Mouse (Mus musculus) MEL (cell line): ENCODE measurements at regions not wholly inside any gene's neighbourhood (a gene's known extent, or its start where the extent isn't known, plus 50 kb on each side); places are given as distances from the start of the nearest gene placed in this dataset.
A peak's percentile ranks its signal among the peaks of the same experiment; 100 is the strongest.

ENCODE experiments used
- DNase-seq: peaks from one replicate; pipeline ENCODE4 v3.0.0; 2011; ENCODE audit warnings: low read depth, low spot score
- H3K27ac ChIP-seq: 2 replicates; pipeline ENCODE4 v1.5.1; 2012; ENCODE audit warnings: low read depth, mild to moderate bottlenecking, control low read depth, low read length, moderate library complexity; ENCODE audit not compliant: control insufficient read depth
- H3K27me3 ChIP-seq, 2 experiments: fragments of 150-350 bp in 1 of 2; sonication (generic) in 1 of 2; 2 replicates each; pipeline ENCODE4 v1.6.1; 2012; ENCODE audit warnings: low read length in 2 of 2, mild to moderate bottlenecking in 2 of 2, improper control_type of control experiment in 1 of 2, moderate library complexity in 1 of 2; ENCODE audit not compliant: insufficient read depth in 2 of 2, control insufficient read depth in 1 of 2
- H3K36me3 ChIP-seq, 2 experiments: 2 replicates each; pipeline ENCODE4 v1.6.1; 2012 to 2014; ENCODE audit warnings: low read length in 2 of 2, improper control_type of control experiment in 1 of 2, inconsistent platforms in 1 of 2, mild to moderate bottlenecking in 1 of 2; ENCODE audit not compliant: insufficient read depth in 2 of 2, control insufficient read depth in 1 of 2
- H3K4me1 ChIP-seq, 2 experiments: fragments of 150-350 bp in 1 of 2; sonication (generic) in 1 of 2; 2 replicates each; pipeline ENCODE4 v1.6.1; 2012; ENCODE audit warnings: low read length in 2 of 2, improper control_type of control experiment in 1 of 2, mild to moderate bottlenecking in 1 of 2; ENCODE audit not compliant: insufficient read depth in 2 of 2, control insufficient read depth in 1 of 2
- H3K4me3 ChIP-seq, 2 experiments: fragments of 150-350 bp in 1 of 2; sonication (generic) in 1 of 2; 2 replicates each; pipeline ENCODE4 v1.5.1; 2012; ENCODE audit warnings: low read depth in 2 of 2, low read length in 2 of 2, mild to moderate bottlenecking in 2 of 2, moderate library complexity in 2 of 2, control low read depth in 1 of 2, improper control_type of control experiment in 1 of 2; ENCODE audit not compliant: control insufficient read depth in 1 of 2, insufficient read depth in 1 of 2
- H3K79me2 ChIP-seq: 2 replicates; pipeline ENCODE4 v1.6.1; 2012; ENCODE audit warnings: mild to moderate bottlenecking, low read length, moderate library complexity; ENCODE audit not compliant: control insufficient read depth, poor library complexity, insufficient read depth
- H3K9ac ChIP-seq: 2 replicates; pipeline ENCODE4 v1.6.1; 2012; ENCODE audit warnings: low read depth, mild to moderate bottlenecking, control low read depth, low read length, moderate library complexity; ENCODE audit not compliant: control insufficient read depth, poor library complexity, severe bottlenecking
- H3K9me3 ChIP-seq: fragments of 150-350 bp; sonication (generic); replicated peaks from 2 replicates; pipeline ENCODE4 v1.6.1; 2012; ENCODE audit warnings: mild to moderate bottlenecking, low read length, improper control_type of control experiment, moderate library complexity; ENCODE audit not compliant: insufficient read depth
- BHLHE40 ChIP-seq: IDR thresholded peaks from 2 replicates; pipeline ENCODE4 v1.6.1; 2012; ENCODE audit warnings: low read depth, mild to moderate bottlenecking, inconsistent platforms, low read length, improper control_type of control experiment, borderline replicate concordance
- CTCF ChIP-seq, 3 experiments: IDR thresholded peaks in 2 of 3; conservative IDR thresholded peaks in 1 of 3; 2 replicates each; pipeline ENCODE4 v1.5.1; 2011 to 2012; ENCODE audit warnings: low read length in 3 of 3, low read depth in 2 of 3, mild to moderate bottlenecking in 2 of 3, improper control_type of control experiment in 1 of 3, inconsistent platforms in 1 of 3, mixed read lengths in 1 of 3, moderate library complexity in 1 of 3; ENCODE audit not compliant: control insufficient read depth in 1 of 3, insufficient read depth in 1 of 3, poor library complexity in 1 of 3, severe bottlenecking in 1 of 3
- JUND ChIP-seq: IDR thresholded peaks from 2 replicates; pipeline ENCODE4 v1.6.1; 2011; ENCODE audit warnings: low read depth, mild to moderate bottlenecking, improper control_type of control experiment, low read length
- KAT2A ChIP-seq: conservative IDR thresholded peaks from 2 replicates; pipeline ENCODE4 v1.6.1; 2012; ENCODE audit warnings: low read depth, low read length, improper control_type of control experiment, inconsistent platforms
- MAX ChIP-seq: IDR thresholded peaks from 2 replicates; pipeline ENCODE4 v1.6.1; 2011; ENCODE audit warnings: low read length, improper control_type of control experiment
- MAZ ChIP-seq: IDR thresholded peaks from 2 replicates; pipeline ENCODE4 v1.6.1; 2012; ENCODE audit warnings: low read depth, mild to moderate bottlenecking, inconsistent platforms, low read length, improper control_type of control experiment
- NELFE ChIP-seq: IDR thresholded peaks from 2 replicates; pipeline ENCODE4 v1.6.1; 2011; ENCODE audit warnings: low read depth, low read length, improper control_type of control experiment
- POLR2AphosphoS2 ChIP-seq: IDR thresholded peaks from 2 replicates; pipeline ENCODE4 v1.6.1; 2011; ENCODE audit warnings: low read length, improper control_type of control experiment
- POLR2AphosphoS5 ChIP-seq: IDR thresholded peaks from 2 replicates; pipeline ENCODE4 v1.6.1; 2012; ENCODE audit warnings: low read depth, borderline replicate concordance, mild to moderate bottlenecking, inconsistent platforms, low read length, moderate library complexity, mixed read lengths
- RAD21 ChIP-seq: IDR thresholded peaks from 2 replicates; pipeline ENCODE4 v1.6.1; 2011; ENCODE audit warnings: mild to moderate bottlenecking, low read depth, low read length, improper control_type of control experiment
- SMC3 ChIP-seq: IDR thresholded peaks from 2 replicates; pipeline ENCODE4 v1.6.1; 2011; ENCODE audit warnings: low read depth, low read length, improper control_type of control experiment
- TBP ChIP-seq: IDR thresholded peaks from 2 replicates; pipeline ENCODE4 v1.8.0; 2011; ENCODE audit warnings: low read depth, low read length, improper control_type of control experiment
- UBTF ChIP-seq: IDR thresholded peaks from 2 replicates; pipeline ENCODE4 v1.6.1; 2012; ENCODE audit warnings: low read depth, mild to moderate bottlenecking, inconsistent platforms, low read length, improper control_type of control experiment, moderate library complexity, borderline replicate concordance; ENCODE audit not compliant: insufficient read depth
- USF1 ChIP-seq: IDR thresholded peaks from 2 replicates; pipeline ENCODE4 v1.6.1; 2014; ENCODE audit warnings: low read depth, mild to moderate bottlenecking, inconsistent platforms, low read length, improper control_type of control experiment, moderate library complexity
- ZC3H11A ChIP-seq: IDR thresholded peaks from 2 replicates; pipeline ENCODE4 v1.6.1; 2012; ENCODE audit warnings: low read depth, mild to moderate bottlenecking, inconsistent platforms, low read length, improper control_type of control experiment
- ZKSCAN1 ChIP-seq: IDR thresholded peaks from 2 replicates; pipeline ENCODE4 v1.6.1; 2012; ENCODE audit warnings: low read depth, mild to moderate bottlenecking, inconsistent platforms, low read length, improper control_type of control experiment, moderate library complexity

DNA sequence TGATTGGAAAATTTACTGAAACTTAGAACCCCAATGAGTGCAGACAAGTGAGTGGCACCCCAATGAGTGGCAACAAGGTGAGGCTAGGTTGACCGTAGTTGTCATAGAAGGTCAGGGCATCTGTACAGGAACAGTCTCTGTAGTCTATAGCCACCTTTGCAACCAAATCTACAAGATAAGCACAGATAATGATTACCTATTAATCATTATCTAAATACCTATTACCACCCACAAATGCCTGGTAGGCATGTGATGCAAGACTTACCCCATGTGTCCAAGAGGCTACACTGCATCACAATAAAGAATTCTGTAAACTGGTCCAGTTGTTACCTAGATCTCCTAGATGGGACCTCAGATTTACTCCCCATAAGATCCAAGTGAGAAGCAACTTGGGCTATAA, 778.7 kb downstream of the Cntnap5b start:
- no peaks in the 10 kb centered on the region for H3K27me3 ChIP-seq
- no peak overlapping the region for H3K9ac ChIP-seq
- H3K27ac ChIP-seq: no peak overlapping the region
- no peaks in the 10 kb centered on the region for H3K9me3 ChIP-seq
- H3K79me2 ChIP-seq: no peaks in the 10 kb centered on the region
- no peaks in the 10 kb centered on the region for H3K4me1 ChIP-seq
- H3K4me3 ChIP-seq: no peak overlapping the region
- no peak for DNase-seq
- TF ChIP-seq TBP (no peak), MAX (no peak), UBTF (no peak), NELFE (no peak), CTCF (IDR thresholded peaks at IDR 0.05 in 2 of 3, conservative IDR thresholded peaks at IDR 0.05 in 1 of 3; ENCODE audit: control insufficient read depth in 1 of 3, insufficient read depth in 1 of 3, low read depth in 2 of 3, low read length in 3 of 3, poor library complexity in 1 of 3, severe bottlenecking in 1 of 3) (no peak), ZKSCAN1 (no peak), POLR2AphosphoS5 (no peak), POLR2AphosphoS2 (no peak), KAT2A (no peak)
- no peaks in the 10 kb centered on the region for H3K36me3 ChIP-seq

DNA sequence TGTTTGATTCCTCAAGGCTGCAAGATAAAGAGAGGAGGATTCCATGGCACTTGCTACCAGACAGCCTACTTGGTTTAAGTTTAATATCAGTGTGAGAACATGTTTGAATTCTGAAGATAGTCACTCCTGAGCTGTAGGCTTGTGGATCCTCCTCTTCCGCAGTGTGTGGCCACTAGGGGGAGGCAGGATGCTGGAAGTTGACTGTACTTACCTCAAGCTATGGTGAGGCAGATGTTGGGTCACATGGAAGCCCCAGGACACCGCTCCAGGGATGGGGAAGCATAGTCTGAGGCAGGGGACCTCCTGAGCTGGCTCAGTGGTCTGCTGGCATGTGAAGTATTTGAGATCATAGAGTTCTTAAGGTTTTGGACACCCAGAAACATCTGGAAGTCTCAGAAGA, 784.4 kb downstream of the Cntnap5b start:
- Histone ChIP-seq H3K4me1 (no peaks in the 10 kb centered on the region), H3K79me2 (no peaks in the 10 kb centered on the region), H3K27me3 (no peaks in the 10 kb centered on the region), H3K36me3 (no peaks in the 10 kb centered on the region), H3K9ac (no peak overlapping the region)
- TF ChIP-seq USF1 (no peak), CTCF (IDR thresholded peaks at IDR 0.05 in 2 of 3, conservative IDR thresholded peaks at IDR 0.05 in 1 of 3; ENCODE audit: control insufficient read depth in 1 of 3, insufficient read depth in 1 of 3, low read depth in 2 of 3, low read length in 3 of 3, poor library complexity in 1 of 3, severe bottlenecking in 1 of 3) (peak; percentile 46 to 67 (median 61)), SMC3 (peak; percentile 76), MAZ (no peak), ZC3H11A (peak; percentile 61), BHLHE40 (no peak), MAX (no peak), JUND (no peak), RAD21 (peak; percentile 73)
- TF ChIP-seq, all 39 proteins: peak for 4
- DNase-seq: peak; percentile 51
- H3K4me3 ChIP-seq: no peak overlapping the region
- no peak overlapping the region for H3K27ac ChIP-seq
- no peaks in the 10 kb centered on the region for H3K9me3 ChIP-seq
